Mouse (Mus musculus) CH12.LX (cell line): ENCODE data around the gene U90926.

ENCODE experiments used
- CTCF ChIP-seq, 2 experiments: IDR thresholded peaks in 1 of 2; conservative IDR thresholded peaks in 1 of 2; 2 replicates each; pipeline ENCODE4 v1.5.1; 2011 to 2012; ENCODE audit warnings: low read depth in 2 of 2, low read length in 2 of 2, improper control_type of control experiment in 1 of 2, inconsistent platforms in 1 of 2, mild to moderate bottlenecking in 1 of 2, moderate library complexity in 1 of 2
- EP300 ChIP-seq: IDR thresholded peaks from 2 replicates; pipeline ENCODE4 v1.6.1; 2011; ENCODE audit warnings: low read length, improper control_type of control experiment
- ETS1 ChIP-seq: conservative IDR thresholded peaks from 2 replicates; pipeline ENCODE4 v1.6.1; 2012; ENCODE audit warnings: low read depth, mild to moderate bottlenecking, inconsistent platforms, low read length, improper control_type of control experiment, moderate library complexity
- KAT2A ChIP-seq: IDR thresholded peaks from 2 replicates; pipeline ENCODE4 v1.6.1; 2012; ENCODE audit warnings: low read length, improper control_type of control experiment, inconsistent platforms; ENCODE audit not compliant: insufficient replicate concordance
- MAFK ChIP-seq: IDR thresholded peaks from 2 replicates; pipeline ENCODE4 v1.6.1; 2011; ENCODE audit warnings: low read length, improper control_type of control experiment; ENCODE audit not compliant: insufficient replicate concordance
- MAX ChIP-seq: IDR thresholded peaks from 2 replicates; pipeline ENCODE4 v1.6.1; 2011; ENCODE audit warnings: low read length, improper control_type of control experiment
- MYC ChIP-seq: IDR thresholded peaks from 2 replicates; pipeline ENCODE4 v1.6.1; 2011; ENCODE audit warnings: low read depth, mild to moderate bottlenecking, improper control_type of control experiment, low read length
- NRF1 ChIP-seq: IDR thresholded peaks from 2 replicates; pipeline ENCODE4 v1.6.1; 2014; ENCODE audit warnings: low read depth, mild to moderate bottlenecking, inconsistent platforms, low read length, improper control_type of control experiment, moderate library complexity
- POLR2A ChIP-seq: IDR thresholded peaks from 2 replicates; pipeline ENCODE4 v1.6.1; 2011; ENCODE audit warnings: low read depth, mild to moderate bottlenecking, improper control_type of control experiment, low read length
- USF1 ChIP-seq: IDR thresholded peaks from 2 replicates; pipeline ENCODE4 v1.6.1; 2014; ENCODE audit warnings: low read depth, mild to moderate bottlenecking, inconsistent platforms, low read length, improper control_type of control experiment
- ZKSCAN1 ChIP-seq: IDR thresholded peaks from 2 replicates; pipeline ENCODE4 v1.6.1; 2012; ENCODE audit warnings: low read depth, inconsistent platforms, low read length, improper control_type of control experiment, borderline replicate concordance
- ZNF384 ChIP-seq: IDR thresholded peaks from 2 replicates; pipeline ENCODE4 v1.6.1; 2012; ENCODE audit warnings: low read depth, low read length, improper control_type of control experiment, inconsistent platforms

DNA sequence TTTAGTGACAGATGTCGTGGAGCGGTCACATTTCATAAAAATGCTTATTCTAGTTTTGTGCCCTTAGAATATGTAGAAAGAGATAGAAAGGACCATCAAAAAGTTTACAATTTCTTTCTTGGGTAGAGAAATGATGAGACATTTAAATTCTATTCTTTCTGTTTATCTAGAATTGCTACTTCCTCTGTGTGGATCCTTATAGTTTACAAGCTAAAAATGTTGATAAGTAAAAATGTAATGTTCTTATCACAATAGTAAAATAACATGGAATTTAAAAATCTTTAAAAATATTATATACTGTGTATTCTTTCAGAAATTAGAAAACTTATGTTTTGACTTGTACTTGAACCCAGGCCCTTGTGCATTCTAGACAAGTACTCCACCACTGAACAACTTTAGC lies 29.7 kb upstream of the U90926 start:
- TF ChIP-seq MYC (no peak), ZKSCAN1 (no peak), CTCF (conservative IDR thresholded peaks at IDR 0.05 in 1 of 2, IDR thresholded peaks at IDR 0.05 in 1 of 2; ENCODE audit: low read depth in 2 of 2, low read length in 2 of 2) (no peak), MAX (no peak), MAFK (no peak), NRF1 (no peak), USF1 (no peak), POLR2A (no peak), ETS1 (no peak), EP300 (no peak), ZNF384 (no peak), KAT2A (no peak)
